Mouse (Mus musculus) heart, postnatal 0 days (tissue): ENCODE results near the gene Tectb.

ENCODE experiments used
- CTCF ChIP-seq: IDR thresholded peaks from 2 replicates; pipeline ENCODE4 v1.5.1; 2016; ENCODE audit warnings: antibody characterized with exemption, control low read depth, low read depth
- EP300 ChIP-seq: IDR thresholded peaks from 2 replicates; pipeline ENCODE4 v1.6.1; 2016; ENCODE audit warnings: antibody characterized with exemption, low read depth

- TF ChIP-seq CTCF (no peak), EP300 (no peak)
These were observed 10.1 kb upstream of the Tectb start for GRCm38 (mm10) chr19:55170399-55170798.
